Mouse (Mus musculus) lung, postnatal 25 days (tissue): ENCODE results near the gene Prkcb.

ENCODE experiments used
- DNase-seq: peaks from one replicate; pipeline ENCODE4 v3.0.0; 2022; ENCODE audit warnings: low spot score

Gene Prkcb

GRCm38 (mm10) chr7:122675207-122675606 is 386.7 kb downstream of the Prkcb start:
- DNase-seq = no peak
